Mouse (Mus musculus) hindbrain, embryonic 16.5 days (tissue): ENCODE data around the gene Taf6. TPM values are rescaled to one million over a fixed set of nuclear protein-coding genes. Genes with fewer than 3 reads are reported as not detected.
A peak's percentile ranks its signal among the peaks of the same experiment; 100 is the strongest.
"Not testable (repeated sequence)": the region's sequence is repeated elsewhere in the genome, so short reads cannot be mapped to it uniquely, and the experiment has no call there.

ENCODE experiments used
- ATAC-seq: fragments of 200-750 bp; cut with Nextera tagmentation; 2 replicates; pipeline ENCODE4 v1.8.0; 2017; ENCODE audit warnings: moderate TSS enrichment, moderate library complexity
- H3K27ac ChIP-seq: fragments of 300-500 bp; sonication (generic); 2 replicates; pipeline ENCODE4 v1.5.1; 2014; ENCODE audit warnings: low read depth, mild to moderate bottlenecking, control low read depth, low read length, moderate library complexity
- H3K27me3 ChIP-seq: fragments of 300-500 bp; sonication (generic); replicated peaks from 2 replicates; pipeline ENCODE4 v1.6.1; 2014; ENCODE audit warnings: low read length; ENCODE audit not compliant: control insufficient read depth, insufficient read depth
- H3K36me3 ChIP-seq: fragments of 300-500 bp; sonication (generic); 2 replicates; pipeline ENCODE4 v1.6.1; 2014; ENCODE audit warnings: mild to moderate bottlenecking, low read length, moderate library complexity, mixed read lengths; ENCODE audit not compliant: control insufficient read depth, insufficient read depth
- H3K4me1 ChIP-seq: fragments of 300-500 bp; sonication (generic); 2 replicates; pipeline ENCODE4 v1.6.1; 2014; ENCODE audit warnings: low read depth, low read length; ENCODE audit not compliant: control insufficient read depth, insufficient read depth
- H3K4me2 ChIP-seq: fragments of 300-500 bp; sonication (generic); 2 replicates; pipeline ENCODE4 v1.6.1; 2014; ENCODE audit warnings: mild to moderate bottlenecking, low read length, control low read depth, moderate library complexity
- H3K4me3 ChIP-seq: fragments of 300-500 bp; sonication (generic); 2 replicates; pipeline ENCODE4 v1.5.1; 2014; ENCODE audit warnings: mild to moderate bottlenecking, low read length, control low read depth, moderate library complexity
- H3K9ac ChIP-seq: fragments of 300-500 bp; sonication (generic); 2 replicates; pipeline ENCODE4 v1.6.1; 2014; ENCODE audit warnings: low read depth, mild to moderate bottlenecking, control low read depth, low read length, moderate library complexity
- H3K9me3 ChIP-seq: fragments of 300-500 bp; sonication (generic); 2 replicates; pipeline ENCODE4 v1.6.1; 2014; ENCODE audit warnings: mild to moderate bottlenecking, low read length, moderate library complexity; ENCODE audit not compliant: control insufficient read depth
- WGBS: fragments of 180-500 bp; shearing (Covaris S2); extraction: QIAGEN DNeasy Blood & Tissue Kit; methylation state at CpG from one replicate; pipeline ENCODE4 v1.1.7; 2014; 5-methylcytosine and 5-hydroxymethylcytosine counted together
- polyA plus RNA-seq: library from polyadenylated mRNA; unstranded; fragments of >200 nt; fragmentation: Nextera tagmentation; extraction: Ambion mirVana; gene quantifications from 2 replicates; pipeline ENCODE4 v1.2.1, GENCODE M21; 2015

Taf6 gene
- polyA plus RNA-seq, 1 experiment from 2014 or later = 64.7 TPM

DNA sequence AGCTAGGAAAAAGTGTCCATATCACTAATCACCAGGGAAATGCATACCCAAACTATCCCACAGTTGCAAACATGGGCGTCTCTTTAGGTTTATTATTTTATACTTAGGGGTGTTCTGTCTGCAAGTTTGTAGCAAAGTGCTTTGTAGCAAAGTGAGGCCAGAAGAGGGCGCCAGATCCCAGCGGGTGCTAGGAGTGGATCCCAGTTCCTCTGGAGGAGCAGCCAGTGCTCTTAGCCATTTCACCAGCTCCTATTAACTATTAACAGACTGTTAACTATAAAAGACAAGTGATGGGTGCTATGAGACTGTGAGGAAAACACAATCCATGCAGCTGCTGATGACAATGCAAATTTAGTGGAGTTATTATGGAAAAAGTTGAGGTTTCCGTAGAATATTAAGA is 34.9 kb upstream of the Taf6 start:
- WGBS = 23% methylated on average over 4 of the region's 4 CpGs
- Histone ChIP-seq H3K9ac (no peak overlapping the region), H3K36me3 (no peaks in the 10 kb centered on the region), H3K27ac (no peak overlapping the region), H3K4me3 (no peak overlapping the region), H3K9me3 (no peaks in the 10 kb centered on the region), H3K27me3 (no peaks in the 10 kb centered on the region), H3K4me2 (no peak overlapping the region), H3K4me1 (no peaks in the 10 kb centered on the region)
- no peak for ATAC-seq

DNA sequence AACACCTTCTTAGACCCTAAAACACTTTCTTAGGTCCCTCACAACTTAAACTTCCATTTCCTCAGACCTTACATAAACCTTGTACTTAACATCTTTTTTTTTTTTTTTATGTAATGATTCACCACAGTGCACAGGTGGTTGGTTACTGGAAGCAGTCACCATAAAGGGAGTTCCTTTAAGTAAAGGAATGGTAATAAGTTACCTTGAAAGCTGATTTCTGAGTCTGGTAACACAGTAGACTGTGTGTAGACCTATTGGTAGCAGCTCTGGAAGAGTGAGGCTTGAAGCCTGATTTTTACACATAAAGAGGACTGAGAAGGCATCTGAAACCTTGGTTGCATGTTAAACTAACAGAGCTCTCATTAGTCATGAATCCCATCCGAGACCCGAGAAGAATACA is 32.6 kb upstream of the Taf6 start:
- Histone ChIP-seq H3K9ac (no peak overlapping the region), H3K27me3 (no peaks in the 10 kb centered on the region), H3K36me3 (no peaks in the 10 kb centered on the region), H3K4me1 (no peaks in the 10 kb centered on the region), H3K4me3 (no peak overlapping the region), H3K9me3 (no peaks in the 10 kb centered on the region), H3K27ac (no peak overlapping the region), H3K4me2 (no peak overlapping the region)
- ATAC-seq = no peak
- 82% methylated on average over 2 of the region's 2 CpGs for WGBS

DNA sequence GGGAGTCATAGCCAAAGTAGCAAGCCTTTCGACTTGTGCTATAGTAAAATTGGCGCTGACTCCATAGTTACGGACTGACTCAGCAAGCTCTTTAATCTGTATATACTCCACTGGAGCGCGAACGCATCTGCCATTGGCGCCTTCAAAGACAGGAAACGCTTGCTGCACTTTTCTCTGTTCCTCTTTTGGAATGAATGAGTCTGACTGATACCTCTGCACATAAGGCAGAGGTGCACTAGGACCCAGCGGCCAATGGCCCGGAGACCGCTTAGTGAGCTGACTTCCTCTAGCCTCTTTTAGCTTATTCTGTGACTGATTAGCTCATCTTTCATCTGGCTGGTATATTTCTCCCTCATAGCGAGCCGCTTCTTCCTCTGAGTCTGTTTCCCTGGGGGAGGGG is 29.4 kb upstream of the Taf6 start:
- not testable (repeated sequence) for H3K9me3 ChIP-seq, H3K4me2 ChIP-seq, H3K36me3 ChIP-seq, H3K4me3 ChIP-seq, H3K27me3 ChIP-seq, H3K9ac ChIP-seq, H3K27ac ChIP-seq, H3K4me1 ChIP-seq, ATAC-seq
- 91% methylated on average over 13 of the region's 13 CpGs for WGBS

DNA sequence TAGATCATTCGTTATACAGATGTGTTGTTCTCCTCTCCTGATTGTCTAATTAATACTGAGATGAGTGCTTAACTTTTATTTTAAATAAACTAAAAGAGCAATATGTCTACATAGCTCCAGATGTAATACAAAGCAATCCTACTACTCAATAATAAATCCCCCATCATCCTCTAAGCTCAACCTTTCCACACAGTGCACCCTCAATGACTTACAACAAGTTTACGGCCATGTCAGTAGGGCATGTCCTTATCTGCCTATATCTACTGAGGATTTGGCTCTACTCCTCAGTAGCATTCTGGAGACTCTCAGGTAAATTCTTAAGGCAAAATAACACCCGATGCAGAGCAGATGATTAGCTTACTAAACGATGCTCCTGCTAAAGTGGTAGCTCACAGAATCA is 20.6 kb upstream of the Taf6 start:
- no peak for ATAC-seq
- no peaks in the 10 kb centered on the region for H3K9me3 ChIP-seq
- H3K36me3 ChIP-seq = no peaks in the 10 kb centered on the region
- 88% methylated on average over 4 of the region's 4 CpGs for WGBS
- H3K9ac ChIP-seq = no peak overlapping the region
- H3K4me1 ChIP-seq = no peaks in the 10 kb centered on the region
- H3K4me2 ChIP-seq = no peak overlapping the region
- no peaks in the 10 kb centered on the region for H3K27me3 ChIP-seq
- no peak overlapping the region for H3K27ac ChIP-seq
- no peak overlapping the region for H3K4me3 ChIP-seq

DNA sequence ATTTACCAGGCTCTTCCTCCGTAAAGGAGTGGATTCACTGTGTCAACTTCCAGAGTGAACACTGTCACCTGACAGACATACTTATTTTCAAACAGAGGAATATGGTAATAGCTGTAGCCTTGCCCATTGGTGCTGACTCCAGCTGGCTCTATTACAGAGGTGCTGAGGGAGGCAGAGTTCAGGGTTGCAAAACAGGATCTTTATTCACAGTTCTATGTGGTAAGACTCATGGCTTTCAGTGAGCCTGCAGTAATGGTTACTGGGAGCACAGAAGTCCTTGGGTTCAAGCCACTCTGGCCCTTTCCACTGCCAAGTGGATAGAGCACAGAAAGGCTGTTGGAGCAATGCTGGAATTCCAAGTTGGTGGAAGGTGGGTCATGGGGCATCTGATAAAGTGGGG is 20.0 kb upstream of the Taf6 start:
- WGBS = 86% methylated on average over 1 of the region's 1 CpGs
- Histone ChIP-seq H3K27me3 (no peaks in the 10 kb centered on the region), H3K36me3 (no peaks in the 10 kb centered on the region), H3K9ac (no peak overlapping the region), H3K4me2 (no peak overlapping the region), H3K27ac (no peak overlapping the region), H3K4me3 (no peak overlapping the region), H3K4me1 (no peaks in the 10 kb centered on the region), H3K9me3 (no peaks in the 10 kb centered on the region)
- no peak for ATAC-seq

DNA sequence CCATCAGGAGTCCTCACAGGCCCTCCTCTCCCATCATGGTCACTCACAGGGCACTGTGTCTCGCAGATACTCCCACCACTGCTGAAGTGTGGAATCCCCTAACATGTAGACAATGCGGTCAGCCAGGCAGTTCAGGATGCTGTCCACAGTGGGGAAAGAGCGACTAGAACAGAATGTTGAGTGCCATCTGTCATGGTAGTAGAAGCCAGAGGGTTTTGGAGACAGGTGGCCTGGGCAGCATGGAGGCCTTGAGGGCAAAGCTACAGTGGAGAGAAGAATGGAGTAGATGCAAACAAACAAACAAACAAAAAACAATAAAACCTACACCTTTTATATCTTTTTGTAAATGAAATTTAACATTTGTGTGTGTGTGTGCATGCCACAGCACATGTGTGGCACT is 14.8 kb upstream of the Taf6 start:
- Histone ChIP-seq H3K9ac (no peak overlapping the region), H3K4me3 (no peak overlapping the region), H3K9me3 (no peaks in the 10 kb centered on the region), H3K4me1 (no peaks in the 10 kb centered on the region), H3K36me3 (no peaks in the 10 kb centered on the region), H3K27me3 (no peaks in the 10 kb centered on the region), H3K4me2 (no peak overlapping the region), H3K27ac (no peak overlapping the region)
- ATAC-seq = no peak
- WGBS = 80% methylated on average over 3 of the region's 3 CpGs

DNA sequence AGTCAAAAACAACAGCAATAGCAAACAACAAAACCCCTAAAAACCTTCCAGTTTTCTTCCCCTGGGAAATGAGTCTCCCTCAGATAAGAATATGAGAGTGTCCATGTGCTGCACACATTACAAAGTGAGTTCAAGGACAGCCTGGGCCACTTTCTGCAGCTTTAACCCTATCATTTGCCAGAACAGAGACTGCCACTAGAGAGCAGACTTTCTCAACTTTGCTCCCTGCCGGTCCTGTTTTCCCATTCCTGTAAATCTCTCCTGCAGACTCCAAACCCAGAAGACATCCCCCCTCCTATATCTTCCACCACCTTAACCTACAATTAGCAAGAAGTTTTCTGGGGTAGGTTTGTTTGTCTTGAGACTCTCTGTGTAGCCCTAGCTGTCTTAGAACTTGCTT is 12.3 kb upstream of the Taf6 start:
- no peak for ATAC-seq
- Histone ChIP-seq H3K27me3 (no peaks in the 10 kb centered on the region), H3K27ac (no peak overlapping the region), H3K4me2 (no peak overlapping the region), H3K9me3 (no peaks in the 10 kb centered on the region), H3K4me3 (no peak overlapping the region), H3K9ac (no peak overlapping the region), H3K36me3 (no peaks in the 10 kb centered on the region), H3K4me1 (peaks cover 11% of the 10 kb centered on the region)
- 0% methylated on average over 1 of the region's 1 CpGs for WGBS

DNA sequence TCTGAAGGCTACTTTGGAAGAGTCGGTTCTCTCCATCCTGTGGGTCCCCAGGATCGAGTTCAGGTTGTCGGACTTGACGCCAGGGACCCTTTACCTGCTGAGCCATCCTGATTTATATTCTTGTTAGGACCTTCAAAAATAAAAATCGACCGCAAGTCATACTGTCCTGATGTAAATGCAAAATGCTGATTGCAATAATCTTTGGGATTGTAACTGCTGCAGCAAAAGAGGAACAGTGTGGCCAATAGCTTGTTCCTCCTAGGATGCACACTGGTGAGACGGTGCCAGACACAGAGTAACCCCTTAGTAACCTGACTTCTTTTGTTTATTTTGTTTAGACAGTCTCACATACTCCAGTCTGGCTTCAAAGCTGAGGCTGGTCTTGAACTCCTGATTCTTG is 8.2 kb upstream of the Taf6 start:
- H3K4me1 ChIP-seq = peaks cover 14% of the 10 kb centered on the region
- H3K4me2 ChIP-seq = peak overlapping the region; percentile 89
- no peaks in the 10 kb centered on the region for H3K9me3 ChIP-seq
- H3K27ac ChIP-seq = peak overlapping the region; percentile 89
- H3K27me3 ChIP-seq = no peaks in the 10 kb centered on the region
- no peak for ATAC-seq
- 71% methylated on average over 7 of the region's 7 CpGs for WGBS
- H3K9ac ChIP-seq = peak overlapping the region; percentile 90
- H3K36me3 ChIP-seq = no peaks in the 10 kb centered on the region; the same call in 1 of the 2 replicates
- peak overlapping the region; percentile 63 for H3K4me3 ChIP-seq

DNA sequence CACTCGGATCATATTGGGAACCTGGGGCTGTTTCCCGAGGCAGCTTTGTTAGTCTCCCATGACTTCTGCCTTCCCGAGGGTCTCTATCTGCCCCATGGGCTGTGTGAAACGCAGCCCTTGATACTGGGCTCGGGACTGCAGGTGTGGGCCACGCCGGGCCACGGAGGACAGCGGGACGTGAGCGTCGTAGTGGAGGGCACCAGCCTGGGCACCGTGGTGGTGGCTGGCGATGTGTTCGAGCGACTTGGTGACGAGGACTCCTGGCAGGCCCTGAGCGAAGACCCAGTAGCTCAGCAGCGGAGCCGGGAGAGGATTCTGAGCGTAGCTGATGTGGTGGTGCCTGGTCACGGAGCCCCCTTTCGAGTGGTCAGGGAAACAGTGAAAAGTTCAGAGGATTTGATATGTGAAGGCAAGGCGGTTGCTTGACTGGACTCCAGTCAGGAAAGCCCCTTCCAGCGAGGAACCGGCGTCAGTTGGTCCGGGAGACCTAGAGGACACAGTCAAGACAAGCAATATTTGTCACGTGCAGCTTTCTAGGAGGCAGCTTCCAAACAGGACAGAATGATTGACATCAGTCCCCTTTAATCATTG is 7.6 kb upstream of the Taf6 start:
- no peaks in the 10 kb centered on the region for H3K9me3 ChIP-seq
- peak overlapping the region; percentile 89 for H3K27ac ChIP-seq
- ATAC-seq = peak; percentile 72
- no peaks in the 10 kb centered on the region for H3K27me3 ChIP-seq
- peak overlapping the region; percentile 90 for H3K9ac ChIP-seq
- WGBS = under 1% methylated on average over 29 of the region's 29 CpGs
- peak overlapping the region; percentile 89 for H3K4me2 ChIP-seq
- H3K4me3 ChIP-seq = peak overlapping the region; percentile 63
- peaks cover 14% of the 10 kb centered on the region for H3K4me1 ChIP-seq
- H3K36me3 ChIP-seq = peaks cover 6% of the 10 kb centered on the region
